Mouse (Mus musculus): Measurements from ENCODE around the gene Stk10. TPM values are rescaled to one million over a fixed set of nuclear protein-coding genes. Genes with fewer than 3 reads are reported as not detected.
"Not testable (repeated sequence)": the region's sequence is repeated elsewhere in the genome, so short reads cannot be mapped to it uniquely, and the experiment has no call there.

The Stk10 gene
- polyA plus RNA-seq, 2 experiments, result 1.9 to 4.9 TPM

DNA sequence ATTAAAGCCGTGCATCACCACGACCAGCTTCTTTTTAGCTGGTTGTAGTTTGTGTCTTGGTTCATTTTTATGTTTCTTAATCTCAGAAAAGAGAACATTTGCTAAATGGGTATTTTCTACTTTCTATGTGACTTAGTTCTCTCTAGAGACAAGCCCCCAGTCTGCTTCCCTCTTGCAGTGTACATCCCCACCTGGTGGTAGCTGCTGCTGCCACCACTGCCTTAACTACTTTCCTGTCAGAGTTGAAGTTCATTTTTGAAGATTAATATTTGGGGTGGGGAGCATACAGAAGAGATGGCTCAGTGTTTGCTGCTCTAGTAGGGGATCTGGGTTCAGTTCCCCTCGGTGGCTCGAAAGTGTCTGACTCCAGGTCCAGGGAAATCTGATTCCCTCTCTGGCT, 33.2 kb upstream of the Stk10 start:
- Histone ChIP-seq H3K27me3 (ENCODE audit: control insufficient read depth, insufficient read depth, low read length) (no peaks in the 10 kb centered on the region), H3K4me3 (ENCODE audit: insufficient read depth in 1 of 2, low read depth in 2 of 2, low read length in 2 of 2) (no peak overlapping the region), H3K27ac (no peak overlapping the region), H3K9ac (replicated peaks) (no peak overlapping the region), H3K9me3 (ENCODE audit: control insufficient read depth, low read length) (no peaks in the 10 kb centered on the region), H3K36me3 (replicated peaks; ENCODE audit: control insufficient read depth, insufficient read depth, low read depth) (no peaks in the 10 kb centered on the region), H3K4me2 (ENCODE audit: low read depth) (no peak overlapping the region), H3K4me1 (replicated peaks; ENCODE audit: control insufficient read depth in 2 of 2, insufficient read depth in 2 of 2, low read length in 1 of 2) (no peaks in the 10 kb centered on the region; a peak in 1 of 4 replicates)
- no peak for ATAC-seq (ENCODE audit: insufficient read depth)
- WGBS (ENCODE audit: insufficient replicate concordance), result 71% methylated on average over 4 of the region's 4 CpGs
- no peak for DNase-seq (ENCODE audit: low read depth in 3 of 3, low spot score in 3 of 3)
- no peak for TF ChIP-seq EP300 (IDR thresholded peaks at IDR 0.05; ENCODE audit: low read depth)
- 0 out of 2 replicates have a peak, but pooled peaks have one; percentile 11 for TF ChIP-seq CTCF (IDR thresholded peaks at IDR 0.05; ENCODE audit: low read depth)

DNA sequence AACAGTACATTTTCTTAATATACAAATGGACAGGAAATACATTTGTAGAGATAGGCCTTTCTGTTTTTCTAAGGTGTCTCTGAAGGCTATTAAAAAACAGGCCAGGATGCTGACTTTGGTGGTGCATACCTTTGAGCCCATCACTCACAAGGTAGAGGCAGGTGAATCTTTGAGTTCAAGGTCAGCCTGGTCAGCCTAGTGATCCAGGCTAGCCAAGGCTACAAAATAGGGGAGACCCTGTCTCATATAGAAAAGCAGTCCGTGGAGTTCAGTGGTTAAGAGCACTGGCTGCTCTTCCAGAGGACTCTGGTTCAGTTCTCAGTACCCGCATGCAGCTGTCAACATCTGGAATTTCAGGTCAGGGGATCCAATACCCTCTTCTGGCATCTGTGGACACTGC, 29.4 kb upstream of the Stk10 start:
- DNase-seq (ENCODE audit: low read depth in 3 of 3, low spot score in 3 of 3), result no peak
- Histone ChIP-seq H3K27me3 (ENCODE audit: control insufficient read depth, insufficient read depth, low read length) (no peaks in the 10 kb centered on the region), H3K36me3 (replicated peaks; ENCODE audit: control insufficient read depth, insufficient read depth, low read depth) (no peaks in the 10 kb centered on the region), H3K4me2 (ENCODE audit: low read depth) (no peak overlapping the region), H3K4me3 (ENCODE audit: insufficient read depth in 1 of 2, low read depth in 2 of 2, low read length in 2 of 2) (no peak overlapping the region), H3K27ac (no peak overlapping the region), H3K9ac (replicated peaks) (no peak overlapping the region), H3K9me3 (ENCODE audit: control insufficient read depth, low read length) (no peaks in the 10 kb centered on the region), H3K4me1 (replicated peaks; ENCODE audit: control insufficient read depth in 2 of 2, insufficient read depth in 2 of 2, low read length in 1 of 2) (no peaks in the 10 kb centered on the region; a peak in 1 of 4 replicates)
- ATAC-seq (ENCODE audit: insufficient read depth), result no peak
- WGBS (ENCODE audit: insufficient replicate concordance), result 68% methylated on average over 2 of the region's 2 CpGs
- TF ChIP-seq CTCF (IDR thresholded peaks at IDR 0.05; ENCODE audit: low read depth), result no peak
- TF ChIP-seq EP300 (IDR thresholded peaks at IDR 0.05; ENCODE audit: low read depth), result no peak

DNA sequence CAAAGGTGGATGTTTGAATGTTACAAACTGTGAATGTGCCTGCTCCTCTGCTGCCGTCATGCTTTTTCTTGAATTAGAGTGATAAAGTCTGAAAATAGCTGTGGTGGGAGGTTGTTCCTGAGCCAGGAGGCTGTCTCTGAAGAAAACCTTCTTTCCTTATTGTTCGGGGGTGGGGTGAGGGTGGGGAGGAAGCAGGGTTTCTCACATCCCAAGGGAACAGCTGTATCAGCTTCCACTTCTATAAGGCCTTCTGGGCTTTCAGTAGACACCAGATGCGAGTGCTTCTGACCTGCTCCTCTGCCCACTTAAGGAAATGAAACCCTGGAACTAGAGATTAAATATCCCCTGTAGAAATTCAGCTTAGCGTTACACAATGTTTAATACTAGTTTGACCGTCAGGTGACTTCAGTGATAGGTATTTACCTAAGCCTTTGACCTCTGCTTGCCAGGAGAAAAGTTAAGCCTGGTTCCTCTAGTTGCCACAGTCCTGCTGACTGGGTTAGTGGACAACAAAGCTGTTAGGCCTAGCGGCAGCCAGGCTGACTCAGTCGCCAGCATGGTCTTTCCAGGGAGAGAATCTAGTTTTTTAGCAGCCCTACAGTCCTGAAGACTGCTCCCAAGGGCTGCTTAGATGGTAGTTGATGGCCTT, 27.9 kb upstream of the Stk10 start:
- no peaks in the 10 kb centered on the region for H3K36me3 ChIP-seq (replicated peaks; ENCODE audit: control insufficient read depth, insufficient read depth, low read depth)
- DNase-seq (ENCODE audit: low read depth in 3 of 3, low spot score in 3 of 3) (no peak), ATAC-seq (ENCODE audit: insufficient read depth) (no peak)
- no peaks in the 10 kb centered on the region for H3K9me3 ChIP-seq (ENCODE audit: control insufficient read depth, low read length)
- no peaks in the 10 kb centered on the region; a peak in 1 of 4 replicates for H3K4me1 ChIP-seq (replicated peaks; ENCODE audit: control insufficient read depth in 2 of 2, insufficient read depth in 2 of 2, low read length in 1 of 2)
- TF ChIP-seq CTCF (IDR thresholded peaks at IDR 0.05; ENCODE audit: low read depth), result no peak
- no peak for TF ChIP-seq EP300 (IDR thresholded peaks at IDR 0.05; ENCODE audit: low read depth)
- H3K4me3 ChIP-seq (ENCODE audit: insufficient read depth in 1 of 2, low read depth in 2 of 2, low read length in 2 of 2), result no peak overlapping the region
- 52% methylated on average over 7 of the region's 7 CpGs for whole genome bisulfite sequencing (ENCODE audit: insufficient replicate concordance)
- H3K9ac ChIP-seq (replicated peaks), result no peak overlapping the region
- no peak overlapping the region for H3K4me2 ChIP-seq (ENCODE audit: low read depth)
- no peak overlapping the region for H3K27ac ChIP-seq
- H3K27me3 ChIP-seq (ENCODE audit: control insufficient read depth, insufficient read depth, low read length), result no peaks in the 10 kb centered on the region

DNA sequence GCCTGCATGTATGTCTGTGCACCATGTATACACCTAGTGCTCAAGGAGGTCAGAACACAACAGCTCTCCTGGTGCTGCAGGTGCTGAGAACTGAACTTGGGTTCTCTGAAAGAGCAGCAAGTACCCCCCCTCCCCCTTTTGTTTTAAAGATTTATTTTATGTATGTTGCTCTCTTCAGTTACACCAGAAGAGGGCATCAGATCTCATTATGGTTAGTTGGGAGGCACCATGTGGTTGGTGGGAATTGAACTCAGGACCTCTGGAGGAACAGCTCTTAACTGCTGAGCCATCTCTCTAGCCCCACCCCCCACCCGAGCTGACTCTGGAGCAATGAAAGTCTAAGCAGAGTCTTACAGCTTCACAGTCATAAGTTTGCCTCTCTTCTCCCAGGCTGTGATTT, 22.2 kb upstream of the Stk10 start:
- no peaks in the 10 kb centered on the region for H3K36me3 ChIP-seq (replicated peaks; ENCODE audit: control insufficient read depth, insufficient read depth, low read depth)
- no peaks in the 10 kb centered on the region for H3K27me3 ChIP-seq (ENCODE audit: control insufficient read depth, insufficient read depth, low read length)
- TF ChIP-seq EP300 (IDR thresholded peaks at IDR 0.05; ENCODE audit: low read depth) (no peak), CTCF (IDR thresholded peaks at IDR 0.05; ENCODE audit: low read depth) (peak; percentile 27; the same call in 1 of the 2 replicates)
- whole genome bisulfite sequencing (ENCODE audit: insufficient replicate concordance), result 19% methylated on average over 1 of the region's 1 CpGs
- ATAC-seq (ENCODE audit: insufficient read depth), result no peak
- H3K4me3 ChIP-seq (ENCODE audit: insufficient read depth in 1 of 2, low read depth in 2 of 2, low read length in 2 of 2), result no peak overlapping the region
- no peak overlapping the region for H3K27ac ChIP-seq
- no peak overlapping the region for H3K9ac ChIP-seq (replicated peaks)
- no peak for DNase-seq (ENCODE audit: low read depth in 3 of 3, low spot score in 3 of 3)
- H3K9me3 ChIP-seq (ENCODE audit: control insufficient read depth, low read length), result no peaks in the 10 kb centered on the region
- H3K4me2 ChIP-seq (ENCODE audit: low read depth), result no peak overlapping the region
- H3K4me1 ChIP-seq (replicated peaks; ENCODE audit: control insufficient read depth in 2 of 2, insufficient read depth in 2 of 2, low read length in 1 of 2), result peaks cover 0 to 4% of the 10 kb centered on the region in 2 experiments; a peak in 1 of 4 replicates

DNA sequence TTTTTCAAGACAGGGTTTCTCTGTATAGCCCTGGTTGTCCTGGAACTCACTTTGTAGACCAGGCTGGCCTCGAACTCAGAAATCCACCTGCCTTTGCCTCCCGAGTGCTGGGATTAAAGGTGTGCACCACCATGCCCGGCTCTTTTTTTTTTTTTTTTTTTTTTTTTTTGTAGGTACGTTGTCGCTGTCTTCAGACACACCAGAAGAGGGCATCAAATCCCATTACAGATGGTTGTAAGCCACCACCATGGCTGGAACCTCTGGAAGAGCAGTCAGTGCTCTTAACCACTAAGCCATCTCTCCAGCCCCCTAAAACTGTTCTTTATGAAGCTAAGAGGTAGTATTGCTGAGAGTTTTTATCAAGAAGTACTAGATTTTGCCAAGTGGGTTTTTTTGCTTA, 18.3 kb upstream of the Stk10 start:
- not testable (repeated sequence) for H3K9me3 ChIP-seq (ENCODE audit: control insufficient read depth, low read length); H3K36me3 ChIP-seq (replicated peaks; ENCODE audit: control insufficient read depth, insufficient read depth, low read depth); H3K27me3 ChIP-seq (ENCODE audit: control insufficient read depth, insufficient read depth, low read length); H3K27ac ChIP-seq; H3K4me2 ChIP-seq (ENCODE audit: low read depth); H3K9ac ChIP-seq (replicated peaks); DNase-seq (ENCODE audit: low read depth in 3 of 3, low spot score in 3 of 3); H3K4me3 ChIP-seq (ENCODE audit: insufficient read depth in 1 of 2, low read depth in 2 of 2, low read length in 2 of 2); ATAC-seq (ENCODE audit: insufficient read depth)
- peaks cover 0 to 14% of the 10 kb centered on the region in 2 experiments; a peak in 3 of 4 replicates for H3K4me1 ChIP-seq (replicated peaks; ENCODE audit: control insufficient read depth in 2 of 2, insufficient read depth in 2 of 2, low read length in 1 of 2)
- 80% methylated on average over 5 of the region's 5 CpGs for WGBS (ENCODE audit: insufficient replicate concordance)

Data from liver, embryonic 14.5 days (tissue).